Mouse (Mus musculus): ENCODE measurements at regions not wholly inside any gene's neighbourhood (a gene's known extent, or its start where the extent isn't known, plus 50 kb on each side); places are given as distances from the start of the nearest gene placed in this dataset.

DNA sequence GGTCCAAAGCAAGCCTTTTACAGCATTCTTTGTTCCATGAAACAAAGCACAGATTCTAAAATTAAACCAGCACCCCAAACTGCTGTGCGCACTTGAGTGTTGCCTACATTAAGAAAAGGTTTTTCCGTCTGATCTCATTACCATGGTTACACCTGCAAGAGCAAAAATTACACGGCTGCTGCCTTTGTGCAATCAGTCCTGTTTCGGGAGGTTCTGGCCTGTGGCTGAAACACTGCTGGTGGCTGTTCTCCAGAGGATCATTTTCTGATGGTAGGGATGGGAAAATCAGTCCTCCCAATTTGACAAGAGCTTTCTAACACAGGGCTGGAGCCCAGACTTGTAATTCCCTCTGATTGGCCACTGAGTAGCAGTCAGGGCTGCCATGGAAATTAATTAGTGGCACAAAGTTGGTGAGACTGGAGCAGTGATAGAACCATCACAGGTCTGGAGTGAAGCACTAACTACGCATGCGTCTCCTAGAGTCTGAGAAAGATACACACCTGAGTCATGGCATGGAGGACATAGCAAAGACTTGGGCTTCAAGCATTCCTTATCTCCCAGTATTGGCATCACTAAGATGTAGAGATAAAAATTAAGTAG lies 114.8 kb upstream of the Fam49a start:
- DNase-seq (ENCODE audit: low spot score in 2 of 2): no peak

DNA sequence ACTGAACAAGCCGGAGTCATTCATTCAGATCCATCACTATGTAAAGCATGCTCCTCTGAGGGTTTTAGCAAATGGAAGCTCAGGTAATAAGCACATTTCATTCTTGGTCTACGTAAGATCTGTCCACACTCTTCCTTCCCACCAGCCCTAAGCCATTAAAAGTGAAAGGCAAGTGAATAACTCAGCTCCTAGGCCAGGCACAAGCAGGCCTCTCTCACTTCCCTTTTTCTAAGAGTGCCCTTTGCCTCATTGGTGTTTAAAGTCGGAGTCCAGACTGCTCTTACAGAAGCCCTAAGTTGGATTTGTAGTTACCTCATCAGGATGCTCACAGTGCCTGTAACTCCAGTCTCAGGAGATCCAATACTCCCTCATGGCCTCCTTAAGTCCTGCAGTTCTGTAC lies 114.1 kb upstream of the Fam49a start:
- no peak for DNase-seq (ENCODE audit: low spot score in 2 of 2)

DNA sequence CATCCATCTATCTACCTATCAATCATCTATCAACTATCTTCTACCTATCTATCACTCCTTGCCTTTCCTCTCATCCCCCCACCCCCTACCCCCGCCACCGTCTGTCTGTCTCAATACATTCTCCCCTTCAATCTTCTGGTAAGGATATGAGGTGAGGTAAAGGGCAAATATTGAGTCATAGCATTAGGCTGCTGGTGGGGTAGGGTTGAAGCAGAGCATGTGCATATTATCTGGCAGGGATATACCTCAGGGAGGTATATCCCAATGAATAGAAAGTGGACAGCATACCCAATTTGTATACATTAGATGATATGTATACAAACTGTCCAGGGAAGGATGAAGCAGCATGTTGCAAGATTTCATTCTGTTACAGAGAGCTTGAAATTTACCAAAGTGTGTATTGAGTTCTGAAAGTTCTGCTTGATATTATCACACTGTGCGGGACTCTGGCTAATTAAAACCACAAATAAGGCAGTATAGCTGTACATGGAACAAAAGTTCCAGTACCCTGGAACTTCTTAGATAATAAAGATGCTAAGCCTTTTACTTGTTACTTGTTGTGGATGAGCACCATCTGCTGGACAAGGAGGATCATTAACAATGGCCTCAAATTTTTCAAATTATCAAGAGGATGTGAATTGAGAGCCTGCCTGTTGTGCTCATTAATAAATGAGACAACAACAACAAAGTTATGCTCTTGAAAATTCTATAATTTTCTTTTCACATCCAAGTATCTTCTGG lies 113.1 kb upstream of the Fam49a start:
- no peak for DNase-seq (ENCODE audit: low spot score in 2 of 2)

DNA sequence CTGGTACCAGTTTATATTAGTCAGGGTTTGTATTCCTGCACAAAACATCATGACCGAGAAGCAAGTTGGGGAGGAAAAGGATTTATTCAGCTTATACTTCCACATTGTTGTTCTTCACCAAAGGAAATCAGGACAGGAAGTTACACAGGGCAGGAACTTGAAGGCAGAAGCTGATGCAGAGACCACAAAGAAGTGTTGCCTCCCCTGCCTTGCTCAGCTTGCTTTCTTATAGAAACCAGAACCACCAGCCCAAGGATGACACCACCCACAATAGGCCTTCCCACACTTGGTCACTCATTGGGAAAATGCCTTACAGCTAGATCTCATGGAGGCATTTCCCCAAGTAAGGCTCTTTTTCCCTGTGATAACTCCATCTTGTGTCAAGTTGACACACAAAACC lies 97.5 kb upstream of the Fam49a start:
- DNase-seq (ENCODE audit: low spot score in 2 of 2): no peak

DNA sequence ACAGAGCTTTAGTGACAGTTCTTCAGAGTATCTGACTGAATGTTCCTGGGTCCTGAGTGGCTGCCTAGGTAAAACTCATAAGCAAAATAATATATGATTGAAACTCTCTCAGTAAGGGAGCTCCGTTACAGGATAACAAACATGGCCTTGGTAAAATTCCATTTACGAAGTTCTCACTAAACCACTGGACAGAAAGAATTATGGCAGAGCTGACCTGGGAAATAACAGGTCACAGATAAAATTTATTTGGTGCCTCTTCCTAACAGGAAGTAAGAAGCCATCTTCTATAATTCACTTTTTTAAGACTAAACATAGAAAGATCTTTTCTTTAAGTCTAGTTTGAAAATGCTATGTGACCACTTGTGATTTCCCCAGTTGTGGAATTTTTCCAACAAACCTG lies 91.4 kb upstream of the Fam49a start:
- DNase-seq (ENCODE audit: low spot score in 2 of 2): no peak

DNA sequence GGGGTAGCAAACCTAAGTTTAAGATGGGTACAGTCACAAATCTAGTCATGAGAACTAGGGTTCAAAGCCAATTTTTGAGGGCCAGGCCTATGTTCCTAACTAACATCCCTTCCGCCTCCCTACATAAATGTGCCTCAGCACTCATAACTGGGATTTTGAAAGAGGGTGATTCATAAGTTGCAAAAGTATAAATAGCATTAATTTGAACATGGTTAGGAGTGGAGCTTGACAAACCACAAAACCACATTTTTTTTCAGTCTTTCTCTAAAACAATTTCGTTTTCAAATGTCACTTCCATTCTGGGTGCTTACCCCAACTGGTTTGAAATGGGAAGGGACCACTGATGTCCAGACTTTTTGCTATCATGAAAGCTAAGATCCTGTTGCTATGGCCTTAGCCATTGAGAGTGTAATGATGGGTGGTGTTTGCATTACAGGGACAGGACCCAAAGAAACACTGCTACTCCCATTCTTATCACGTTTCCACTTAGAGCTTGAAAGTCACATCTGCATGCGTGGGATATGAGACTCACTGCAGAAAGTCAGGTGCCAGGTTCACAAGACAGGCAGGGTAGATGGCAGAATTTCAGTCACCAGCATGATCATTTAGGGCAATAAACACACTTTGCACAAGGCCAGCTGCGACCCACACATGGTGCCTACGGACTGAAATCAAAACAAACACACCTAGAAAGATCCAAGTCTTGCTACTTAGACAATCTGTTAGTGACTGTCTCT lies 89.7 kb upstream of the Fam49a start:
- DNase-seq (ENCODE audit: low spot score in 2 of 2): no peak

DNA sequence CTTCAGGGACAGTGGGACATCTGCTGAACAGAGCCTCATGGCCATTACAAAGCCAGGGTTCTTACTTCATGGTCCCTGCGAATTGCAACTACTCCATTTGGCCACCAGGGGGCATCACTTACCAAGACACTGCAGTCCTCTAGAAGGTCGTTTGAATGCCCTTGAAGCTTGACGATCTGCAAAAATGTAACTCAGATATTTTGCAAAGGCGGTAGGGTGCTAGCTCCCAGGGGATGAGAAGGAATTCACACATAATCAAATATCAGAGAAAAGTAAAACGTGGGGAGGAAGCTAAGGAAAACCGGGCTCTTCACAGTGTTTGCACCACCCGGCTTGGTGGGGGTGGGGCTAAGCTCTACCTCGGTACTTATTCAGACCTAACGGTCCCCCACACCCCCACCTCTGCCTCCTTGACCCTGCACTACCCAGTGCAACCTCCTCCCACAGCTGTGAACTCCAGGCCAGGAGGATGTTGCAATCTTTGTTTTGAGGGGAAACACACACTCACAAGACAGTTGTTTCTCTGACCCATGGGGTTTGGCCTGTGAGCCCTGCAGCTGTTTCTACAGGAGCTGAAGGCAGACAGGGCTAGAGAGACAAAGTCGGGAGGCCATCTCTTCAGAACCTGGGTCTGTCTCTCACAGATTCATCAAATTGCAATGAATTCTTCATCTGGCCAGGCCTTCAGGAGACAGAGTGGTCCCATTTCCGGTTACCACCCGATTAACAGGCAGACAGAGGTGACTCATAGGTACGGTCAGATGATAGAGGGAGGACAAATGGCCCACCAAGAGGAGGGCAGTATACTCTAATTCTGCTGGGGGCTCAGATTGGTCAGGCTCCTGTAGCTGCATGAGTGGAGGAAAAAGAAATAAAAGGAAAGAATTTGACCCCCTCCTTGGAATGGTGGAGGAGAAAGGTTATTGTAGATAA lies 85.3 kb upstream of the Fam49a start:
- peak; percentile 70 to 76 for DNase-seq (ENCODE audit: low spot score in 2 of 2)

DNA sequence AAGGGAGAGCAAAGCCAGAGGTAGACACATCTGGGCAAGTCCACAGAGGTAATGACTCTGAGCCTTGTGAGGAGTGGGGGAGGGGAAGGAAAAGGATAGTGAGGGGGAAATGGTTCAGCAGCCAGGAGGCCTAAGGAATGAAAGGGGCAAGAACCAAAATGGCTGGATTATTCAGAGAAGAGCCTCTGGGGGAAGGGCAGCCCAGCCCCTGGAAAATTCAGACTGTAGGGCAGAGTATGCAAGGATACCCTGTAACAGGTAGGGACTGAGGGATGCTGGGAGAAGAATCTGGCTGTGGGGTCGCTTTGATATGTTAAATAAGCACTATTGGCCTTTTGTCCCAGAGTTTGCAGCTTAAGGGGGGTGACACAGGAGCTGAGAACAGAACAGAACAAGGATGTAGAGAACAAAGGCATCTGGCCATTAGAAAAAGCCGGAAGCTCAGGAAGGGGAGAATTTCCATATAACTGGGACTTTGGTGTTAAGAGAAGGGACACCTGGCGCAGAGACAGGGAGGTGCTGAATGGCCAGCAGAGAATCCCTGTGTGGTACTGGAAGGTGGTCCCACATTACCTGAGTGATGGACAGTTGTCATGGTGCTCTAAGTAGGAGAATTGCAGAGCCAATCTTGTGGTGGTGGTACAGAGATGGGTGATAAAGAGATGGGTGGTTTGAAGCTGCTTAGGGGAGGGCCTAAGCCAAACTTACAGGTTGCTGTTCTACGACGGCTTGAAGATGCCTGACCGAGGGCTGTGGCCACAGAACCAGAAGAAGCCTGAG lies 84.5 kb upstream of the Fam49a start:
- DNase-seq (ENCODE audit: low spot score in 2 of 2): no peak

DNA sequence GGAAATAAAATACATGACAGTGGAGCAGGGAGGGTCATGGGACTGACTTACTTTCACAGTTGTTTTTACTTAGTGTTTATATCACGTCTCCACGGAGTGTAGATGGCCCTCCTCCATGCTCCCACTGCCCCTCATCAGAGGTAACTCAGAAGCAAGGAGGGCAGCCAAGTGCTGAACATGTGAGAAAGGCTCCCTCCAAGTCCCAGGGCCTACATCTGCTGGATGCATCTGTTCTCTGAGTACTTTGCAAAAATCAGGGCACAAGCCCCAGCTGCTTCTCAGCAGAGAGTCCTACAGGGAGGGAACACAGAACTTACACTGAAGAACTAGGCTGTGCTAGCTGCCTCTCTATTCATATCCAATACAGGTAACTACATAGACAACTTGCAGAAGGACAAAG lies 83.5 kb upstream of the Fam49a start:
- DNase-seq (ENCODE audit: low spot score in 2 of 2): no peak

DNA sequence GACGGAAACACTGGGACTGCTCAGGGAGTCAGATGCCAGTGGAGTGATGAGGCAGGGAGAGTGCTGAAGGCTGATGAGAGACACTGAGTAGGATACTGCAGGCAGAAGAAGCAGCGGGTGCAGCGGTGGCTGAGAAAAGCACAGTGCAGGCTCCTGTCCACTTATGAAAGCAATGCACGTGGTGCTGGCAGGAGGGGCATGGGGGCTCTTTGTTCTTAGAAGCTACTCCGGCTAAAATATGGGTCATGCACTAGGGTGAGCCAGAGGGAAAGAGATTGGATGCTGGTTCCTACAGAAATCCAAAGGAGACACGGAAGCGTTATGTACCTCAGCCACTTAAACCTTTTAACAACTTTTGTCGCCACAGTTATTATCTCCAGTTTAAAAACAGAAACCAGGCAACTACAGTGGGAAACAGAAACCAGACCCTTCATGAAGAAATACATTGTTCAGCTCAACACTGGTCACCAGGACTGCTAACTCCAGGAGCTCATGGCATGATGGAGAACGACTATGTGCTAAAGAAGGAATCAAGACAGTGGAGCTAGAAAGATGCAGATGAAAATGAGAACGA lies 82.6 kb upstream of the Fam49a start:
- DNase-seq (ENCODE audit: low spot score in 2 of 2): no peak

DNA sequence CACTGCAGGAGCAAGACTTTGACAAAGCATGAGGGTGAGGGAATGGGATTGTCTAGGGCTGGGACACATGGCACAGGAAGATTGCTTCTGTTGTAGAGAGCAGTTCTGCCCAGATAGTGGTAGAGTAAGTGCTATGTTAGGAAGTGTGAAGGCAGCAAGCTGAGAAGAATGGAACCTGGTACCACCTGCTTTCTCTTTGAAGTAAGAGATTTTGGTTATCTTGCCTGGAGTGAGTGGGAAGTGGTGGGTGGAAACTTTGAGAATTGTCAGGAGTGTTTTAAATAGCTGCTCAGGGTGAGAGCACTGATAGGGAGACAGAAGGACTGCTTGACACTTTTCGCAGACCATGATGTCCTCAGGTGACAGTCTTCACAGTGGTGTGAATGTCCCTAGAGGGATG lies 81.0 kb upstream of the Fam49a start:
- DNase-seq (ENCODE audit: low spot score in 2 of 2): no peak

DNA sequence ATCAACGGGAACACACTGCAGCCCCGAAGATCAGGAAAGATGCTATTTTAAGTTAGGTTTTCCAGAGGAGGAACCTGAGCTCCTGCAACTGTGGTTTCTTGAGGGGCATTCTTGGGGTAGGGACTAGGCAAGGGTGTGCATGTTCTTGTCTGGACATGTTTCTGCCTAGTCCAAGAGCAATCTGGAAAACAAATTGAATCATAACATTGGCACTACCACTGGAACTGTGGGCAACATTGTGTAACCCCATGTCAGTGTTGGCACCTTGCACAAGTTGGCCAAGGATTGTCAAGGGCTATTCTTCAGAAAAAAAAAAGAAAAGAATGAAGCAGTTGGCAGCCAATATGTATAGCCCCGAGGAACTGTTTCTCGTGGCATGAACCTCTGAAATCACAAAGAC lies 80.3 kb upstream of the Fam49a start:
- no peak for DNase-seq (ENCODE audit: low spot score in 2 of 2)

DNA sequence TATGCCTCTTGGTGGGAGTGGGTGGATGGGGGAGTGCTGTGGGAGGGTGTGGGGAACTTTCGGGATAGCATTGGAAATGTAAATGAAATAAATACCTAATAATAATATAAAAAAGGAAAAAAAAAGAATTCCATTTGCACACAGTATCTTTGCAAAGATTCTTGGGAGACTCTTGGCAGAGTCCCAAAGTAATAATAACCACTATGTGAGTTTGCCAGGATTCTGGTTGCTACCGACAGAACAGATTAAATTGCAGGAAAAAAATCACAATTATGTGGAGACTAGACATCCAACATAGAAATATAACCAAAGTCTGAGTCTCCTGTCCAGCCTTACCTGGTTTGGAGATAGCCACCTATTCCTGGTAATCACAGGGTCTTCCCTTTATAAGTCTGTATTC lies 75.6 kb upstream of the Fam49a start:
- no peak for DNase-seq (ENCODE audit: low spot score in 2 of 2)

DNA sequence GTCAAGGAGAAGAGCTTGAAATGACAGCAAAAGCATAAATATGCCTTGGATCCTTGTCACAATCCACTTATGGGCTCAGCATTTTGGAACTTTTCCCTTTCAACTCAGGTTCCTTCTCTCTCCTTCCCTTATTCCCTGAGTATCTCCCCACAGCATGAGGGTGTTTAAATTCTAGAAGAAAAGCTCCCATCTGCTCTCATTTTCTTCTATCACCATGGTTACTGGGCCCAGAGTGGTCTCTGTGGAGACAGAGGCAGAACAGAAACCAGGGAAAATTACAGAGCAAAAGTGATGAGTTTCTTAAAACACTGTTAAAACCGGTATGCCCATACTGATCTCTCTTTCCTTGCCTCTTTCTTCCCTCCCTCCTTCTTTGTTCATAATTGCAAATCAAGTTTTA lies 66.9 kb upstream of the Fam49a start:
- DNase-seq (ENCODE audit: low spot score in 2 of 2): no peak

DNA sequence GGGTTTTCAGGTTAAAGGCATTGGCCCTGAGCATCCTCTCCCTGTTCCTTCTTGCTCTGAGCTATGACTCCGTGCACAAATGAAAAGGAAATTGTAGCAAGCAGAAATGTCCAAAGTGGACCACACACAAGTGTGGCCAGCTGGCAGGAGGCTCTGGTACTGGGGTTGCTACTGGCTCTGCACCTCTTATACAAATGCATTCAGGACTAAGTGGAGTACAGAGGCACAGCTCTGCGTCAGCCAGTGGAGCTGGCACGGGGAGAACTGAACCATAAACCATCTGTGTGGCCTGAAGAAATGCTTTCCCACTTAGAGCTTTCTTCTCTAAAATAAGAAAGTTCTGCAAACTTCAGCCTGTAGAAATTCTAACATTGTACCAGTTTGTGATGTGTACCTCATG lies 65.3 kb upstream of the Fam49a start:
- DNase-seq (ENCODE audit: low spot score in 2 of 2): no peak

DNA sequence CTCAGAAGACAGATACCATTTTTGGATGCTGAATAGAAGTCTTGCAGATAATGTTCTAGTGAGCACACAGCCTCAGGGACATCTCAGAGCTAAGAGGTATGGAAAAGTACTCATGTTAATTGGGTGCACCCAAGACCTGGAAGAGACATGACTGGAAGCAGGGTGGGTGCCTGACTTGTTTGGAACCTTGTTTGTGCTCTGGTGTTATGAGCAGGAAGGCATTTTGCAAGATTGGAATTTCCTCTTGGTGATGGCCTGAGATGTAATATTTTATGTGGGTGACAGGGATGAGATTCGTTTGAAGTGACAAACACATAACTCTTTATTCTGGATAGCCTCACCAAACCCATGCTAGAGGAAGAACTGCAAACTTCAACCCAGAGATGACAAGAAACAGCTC lies 53.7 kb upstream of the Fam49a start:
- DNase-seq (ENCODE audit: low spot score in 2 of 2): no peak
